Mouse (Mus musculus): ENCODE measurements around the gene Dpep3. TPM values are rescaled to one million over a fixed set of nuclear protein-coding genes. Genes with fewer than 3 reads are reported as not detected.

The Dpep3 gene
- total RNA-seq, 2 experiments from 2014 or later = not detected

GRCm38 (mm10) chr8:105975363-105975762 is 3.9 kb downstream of the Dpep3 start:
- no peak for DNase-seq

GRCm38 (mm10) chr8:105971019-105971720 is 8.1 kb downstream of the Dpep3 start:
- DNase-seq = no peak

DNA sequence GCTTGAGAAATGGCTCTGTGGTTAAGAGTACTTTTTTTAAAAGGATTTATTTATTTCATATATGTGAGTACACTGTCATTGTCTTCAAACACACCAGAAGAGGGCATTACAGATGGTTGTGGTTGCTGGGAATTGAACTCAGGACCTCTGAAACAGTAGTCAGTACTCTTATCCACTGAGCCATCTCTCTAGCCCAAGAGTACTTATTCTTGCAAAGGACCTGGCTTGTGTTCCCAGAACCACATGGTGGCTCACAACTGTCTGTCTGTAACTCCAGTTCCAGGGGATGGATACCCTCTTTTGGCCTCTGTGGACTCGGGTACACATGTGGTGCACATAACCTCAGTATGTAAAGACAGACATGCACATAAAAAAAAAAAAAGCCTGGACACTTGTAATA is 9.9 kb downstream of the Dpep3 start:
- no peak for DNase-seq

DNA sequence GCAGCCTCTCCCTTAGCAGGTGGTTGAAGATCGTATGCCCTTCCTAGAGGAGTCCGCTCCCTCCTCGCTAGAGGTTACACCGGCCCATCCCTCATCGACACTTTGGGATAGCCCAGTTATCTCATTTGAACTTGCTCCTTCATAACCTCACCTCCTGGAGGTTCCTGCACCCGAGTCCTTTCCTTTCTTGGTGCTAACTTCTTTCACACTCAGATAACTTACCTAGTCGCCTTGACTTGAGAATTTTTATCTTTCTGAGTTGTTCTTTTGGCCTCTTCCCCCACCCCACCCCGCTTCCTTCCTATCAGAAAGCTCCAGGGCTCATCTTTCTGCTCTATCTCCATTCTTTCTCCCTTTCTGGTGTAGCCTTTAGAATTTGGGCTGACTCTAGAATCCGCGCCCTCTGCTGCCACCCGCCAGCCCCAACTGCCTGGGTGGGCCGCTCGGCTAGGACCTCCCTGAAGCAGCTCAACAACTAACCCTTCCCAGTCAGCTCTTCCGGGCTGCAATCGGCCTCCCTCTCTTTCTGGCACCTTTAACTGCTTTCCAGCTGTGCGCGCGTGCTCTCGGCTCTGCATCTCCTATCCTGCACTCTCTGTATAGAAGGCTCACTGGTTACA is 12.4 kb downstream of the Dpep3 start:
- DNase-seq = peak; percentile 35

- DNase-seq = peak; percentile 90
Observed at GRCm38 (mm10) chr8:105965905-105966341, 13.3 kb downstream of the Dpep3 start, which contains the start of gene Slc12a4. Slc12a4 (minus strand) TSS chr8:105966097.

DNA sequence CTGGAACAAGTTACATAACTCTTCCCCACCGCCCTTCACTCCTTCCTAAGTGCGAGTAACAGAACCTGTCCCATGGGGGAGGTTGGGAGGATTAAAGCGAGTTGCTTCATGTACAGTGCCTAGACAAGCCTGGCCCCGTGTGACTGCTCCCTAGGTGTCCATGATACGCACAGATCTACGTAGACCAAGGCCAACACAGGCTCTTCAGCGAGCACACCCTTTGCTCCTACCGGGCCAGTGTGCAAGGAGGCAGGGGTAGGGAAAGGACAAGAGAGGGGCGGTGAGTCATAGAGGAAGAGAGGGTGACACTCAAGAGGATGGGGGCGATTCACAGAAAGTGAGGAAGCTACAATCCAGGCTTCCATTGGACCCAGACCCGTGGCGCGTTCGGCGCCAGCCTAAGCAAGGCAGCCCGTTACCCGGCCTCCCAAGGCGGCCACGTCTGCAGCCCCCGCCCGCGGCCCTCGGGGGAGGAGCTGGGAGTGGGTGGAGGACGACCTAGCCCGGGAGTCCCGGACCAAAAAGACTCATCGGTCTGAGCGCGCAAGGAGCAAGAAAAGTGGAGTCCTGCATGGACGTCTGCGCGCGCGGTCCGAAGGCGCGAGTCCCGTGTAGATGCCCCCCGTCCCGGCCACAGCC is 13.8 kb downstream of the Dpep3 start:
- peak; percentile 69 for DNase-seq

DNA sequence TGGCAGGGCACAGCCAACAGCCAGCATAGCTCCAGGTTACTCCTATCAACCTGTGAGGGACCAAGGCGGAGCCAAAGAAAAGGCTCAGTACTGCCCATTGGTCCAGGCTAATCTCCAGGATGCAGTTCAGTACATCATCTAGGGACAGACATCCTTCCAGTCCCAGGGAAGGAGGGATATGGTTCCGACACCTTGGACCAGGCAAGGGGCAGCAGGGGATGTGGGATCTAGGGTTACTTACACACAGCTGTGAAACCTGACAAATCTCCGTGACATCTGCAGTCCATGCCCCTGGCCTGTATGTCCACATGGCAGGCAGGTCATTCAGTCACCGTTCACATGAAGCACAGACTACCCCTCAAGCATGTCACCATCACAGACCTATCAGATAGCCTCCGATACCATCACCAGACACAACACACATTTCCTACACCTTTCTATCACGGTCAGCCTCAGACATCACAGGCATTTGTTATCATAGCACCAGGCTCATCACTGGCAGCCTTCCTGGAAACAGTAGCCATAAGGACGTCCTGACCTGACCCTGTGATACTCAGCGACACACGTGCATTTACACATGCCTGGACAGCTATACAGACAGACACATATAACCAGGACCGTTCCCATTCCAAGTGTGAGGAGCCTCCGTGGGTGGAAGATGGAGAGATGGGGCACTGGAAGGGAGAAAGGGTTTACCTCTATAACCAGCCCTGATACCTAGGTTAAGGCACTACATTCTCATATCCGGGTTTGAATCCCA is 14.5 kb downstream of the Dpep3 start:
- no peak for DNase-seq

DNA sequence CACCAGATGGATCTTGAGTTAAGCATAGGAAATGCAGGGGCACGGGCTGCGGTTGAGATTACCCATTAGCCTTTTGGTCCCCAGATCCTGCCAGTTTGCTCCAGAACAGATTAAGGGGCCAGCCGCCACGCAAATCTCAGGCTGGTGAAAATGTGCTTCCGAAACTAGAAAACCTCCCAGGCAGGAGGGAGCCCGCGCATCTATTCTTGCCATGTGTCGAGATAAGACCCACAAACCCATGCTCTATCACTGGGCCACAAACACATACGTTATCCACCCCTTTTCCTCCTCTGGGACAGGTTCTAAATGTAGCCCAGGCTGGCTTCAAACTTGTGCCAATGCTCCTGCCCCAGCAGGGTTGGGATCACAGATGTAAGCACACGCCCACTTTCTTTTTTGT is 17.7 kb downstream of the Dpep3 start:
- no peak for DNase-seq

DNA sequence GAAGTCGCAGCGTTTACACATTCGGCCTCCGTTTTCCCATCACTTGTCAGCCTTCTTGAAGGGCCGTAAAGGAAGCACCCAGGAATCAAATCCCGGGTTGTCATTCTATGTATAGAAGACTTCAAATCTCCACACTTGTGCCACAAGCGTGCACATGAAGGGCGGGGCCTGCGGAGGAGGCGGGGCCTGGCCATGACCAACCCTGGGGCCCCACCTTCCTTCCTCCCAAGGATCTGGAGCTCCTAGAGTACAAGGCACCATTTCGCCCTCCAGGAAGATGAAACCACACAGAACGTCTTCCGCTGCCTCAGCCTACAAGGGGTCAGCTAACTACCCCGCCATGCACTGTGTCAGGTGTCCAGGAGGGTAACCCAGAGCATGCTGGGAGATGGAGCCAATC is 18.1 kb downstream of the Dpep3 start:
- no peak for DNase-seq

DNA sequence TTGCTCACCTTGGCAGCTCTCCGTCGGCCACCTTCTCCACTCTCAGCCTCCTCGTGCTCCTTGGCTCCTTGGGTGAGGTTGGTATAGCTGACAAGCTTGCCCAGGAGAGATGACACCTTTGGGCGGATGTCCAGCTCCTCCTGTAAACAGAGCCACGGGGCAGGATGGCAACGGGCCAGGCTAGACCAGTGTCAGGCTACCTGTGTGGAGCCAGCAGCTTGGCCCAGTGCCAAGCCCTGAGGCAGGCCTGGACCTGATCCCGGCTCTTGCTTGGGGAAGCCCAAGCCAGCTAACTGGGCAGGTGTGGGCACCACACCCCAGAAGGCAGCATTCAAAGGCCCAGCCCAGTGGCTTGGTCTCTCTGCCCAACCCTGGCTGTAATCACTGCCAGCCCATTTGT is 19.9 kb downstream of the Dpep3 start:
- DNase-seq = peak; percentile 72

DNA sequence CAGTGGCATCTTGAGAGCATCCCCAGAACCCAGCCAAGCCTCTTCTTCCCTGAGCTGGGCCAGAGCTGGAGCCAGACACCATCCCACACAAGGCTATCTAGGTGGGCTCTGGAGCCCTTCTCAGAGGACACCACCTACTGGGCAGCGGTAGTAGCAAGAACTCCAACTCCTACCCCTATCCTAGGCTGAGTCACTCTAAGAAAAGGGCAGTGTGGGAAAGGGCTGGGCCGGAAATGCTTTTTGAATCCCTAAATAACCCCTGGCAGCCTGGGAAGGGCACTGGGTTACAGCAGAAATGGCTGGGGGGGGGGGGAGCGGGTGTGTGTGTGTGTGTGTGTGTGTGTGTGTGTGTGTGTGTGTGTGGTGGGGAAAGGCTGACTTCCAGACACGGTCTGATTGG is 21.4 kb downstream of the Dpep3 start:
- peak; percentile 48 for DNase-seq

DNA sequence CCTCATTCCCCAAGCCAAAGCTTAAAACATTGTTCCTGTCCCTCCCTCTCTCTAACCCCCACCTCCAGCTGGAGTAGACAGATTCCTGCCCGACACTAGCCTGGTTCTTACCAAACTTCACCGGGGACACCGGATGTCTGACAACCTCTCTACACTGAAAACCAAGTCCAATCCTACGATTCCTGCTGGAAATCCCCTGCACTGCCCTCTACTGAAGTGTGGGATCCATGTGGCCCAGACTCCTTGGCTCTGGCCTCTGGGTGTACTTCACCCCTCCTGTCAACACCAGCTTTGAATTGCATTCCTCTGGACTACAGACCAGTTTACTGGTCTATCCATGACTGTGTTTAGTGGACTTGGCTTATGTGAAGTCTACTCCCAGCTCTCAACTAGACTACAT is 22.7 kb downstream of the Dpep3 start:
- DNase-seq = no peak

GRCm38 (mm10) chr8:105951057-105951659 is 28.1 kb downstream of the Dpep3 start:
- DNase-seq = peak; percentile 59

DNA sequence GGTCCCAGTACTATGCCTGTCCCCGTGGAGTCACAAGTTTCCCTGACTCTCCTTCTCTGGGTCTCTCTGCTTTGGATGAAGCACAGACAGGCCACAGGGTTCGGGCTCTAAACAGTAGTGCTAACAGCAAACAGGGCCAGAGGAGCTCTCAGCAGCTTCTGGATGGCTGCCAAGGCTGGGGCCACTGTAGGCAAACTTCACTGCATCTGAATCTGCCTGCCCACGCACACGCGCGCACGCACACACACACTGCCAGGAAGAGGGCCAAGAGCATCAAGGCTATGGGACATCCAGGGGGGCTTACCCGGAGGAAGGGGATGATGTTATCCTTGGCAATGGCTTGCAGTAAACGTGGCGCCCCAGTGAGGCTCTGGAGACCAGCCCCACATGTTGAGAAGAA is 29.9 kb downstream of the Dpep3 start:
- DNase-seq = peak; percentile 6

DNA sequence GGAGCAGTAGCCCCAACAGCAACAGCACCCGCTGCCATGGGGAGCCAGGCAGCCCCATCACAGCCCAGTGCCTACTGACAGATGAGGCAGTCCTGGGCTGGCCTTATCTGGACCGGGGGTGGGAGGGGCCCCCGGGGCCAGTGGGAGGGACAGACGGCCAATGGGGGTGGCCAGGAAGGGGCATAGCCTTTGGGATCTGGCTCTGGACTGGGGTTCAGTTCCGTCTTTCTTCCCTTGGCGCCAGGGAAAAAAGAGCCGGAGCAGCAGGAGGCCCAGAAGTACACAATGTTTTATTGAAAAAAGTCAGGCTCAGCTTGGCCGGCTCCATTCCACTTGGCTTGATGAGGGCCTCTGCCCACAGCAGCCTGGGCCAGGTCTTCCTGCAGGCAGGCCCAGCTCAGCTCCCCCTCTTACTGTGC is 35.9 kb downstream of the Dpep3 start, which contains the start of gene Lcat:
TSS of gene Lcat (minus strand) at position 62 of the 419 bp plus-strand sequence.
- no peak for DNase-seq

GRCm38 (mm10) chr8:105942542-105942941 is 36.7 kb downstream of the Dpep3 start:
- DNase-seq = no peak

DNA sequence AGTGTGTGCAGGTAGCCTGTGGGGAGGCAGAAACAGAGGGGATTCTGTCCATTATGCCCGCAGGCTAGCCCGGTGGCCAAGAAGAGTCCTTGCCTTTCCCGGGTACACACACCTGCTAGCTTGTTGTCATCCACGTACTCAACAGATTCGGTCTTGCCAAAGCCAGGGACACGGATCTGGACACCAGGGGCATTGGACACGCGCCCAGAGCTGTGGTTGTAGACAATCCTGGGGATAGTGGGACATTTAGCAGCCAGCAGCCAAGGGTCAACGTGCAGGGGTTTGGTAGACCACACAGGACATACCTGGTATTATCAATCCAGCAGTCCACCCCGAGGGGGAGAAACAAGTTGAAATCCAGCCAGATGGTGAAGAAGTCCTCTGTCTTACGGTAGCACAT is 37.2 kb downstream of the Dpep3 start:
- no peak for DNase-seq

DNA sequence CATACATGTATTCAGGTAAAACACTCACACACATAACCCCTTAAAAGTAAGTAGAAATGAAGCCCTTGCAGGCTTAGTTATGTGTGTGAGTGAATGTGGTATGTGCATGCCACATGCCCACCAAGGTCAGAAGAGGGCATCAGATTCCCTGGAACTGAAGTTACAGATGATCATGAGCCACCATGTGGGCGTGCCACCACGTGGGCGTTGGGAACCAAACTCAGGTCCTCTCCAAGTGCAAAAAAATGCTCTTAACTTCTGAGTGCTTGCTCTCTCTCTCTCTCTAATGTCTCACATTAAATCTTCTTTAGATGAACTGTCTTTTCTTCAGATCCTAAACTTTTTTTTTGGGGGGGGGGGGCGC is 40.9 kb downstream of the Dpep3 start, which contains the start of gene Psmb10:
TSS of gene Psmb10 (minus strand) at position 139 of the 364 bp plus-strand sequence.
- no peak for DNase-seq

GRCm38 (mm10) chr8:105937496-105938305 is 41.5 kb downstream of the Dpep3 start:
- DNase-seq = peak; percentile 45

DNA sequence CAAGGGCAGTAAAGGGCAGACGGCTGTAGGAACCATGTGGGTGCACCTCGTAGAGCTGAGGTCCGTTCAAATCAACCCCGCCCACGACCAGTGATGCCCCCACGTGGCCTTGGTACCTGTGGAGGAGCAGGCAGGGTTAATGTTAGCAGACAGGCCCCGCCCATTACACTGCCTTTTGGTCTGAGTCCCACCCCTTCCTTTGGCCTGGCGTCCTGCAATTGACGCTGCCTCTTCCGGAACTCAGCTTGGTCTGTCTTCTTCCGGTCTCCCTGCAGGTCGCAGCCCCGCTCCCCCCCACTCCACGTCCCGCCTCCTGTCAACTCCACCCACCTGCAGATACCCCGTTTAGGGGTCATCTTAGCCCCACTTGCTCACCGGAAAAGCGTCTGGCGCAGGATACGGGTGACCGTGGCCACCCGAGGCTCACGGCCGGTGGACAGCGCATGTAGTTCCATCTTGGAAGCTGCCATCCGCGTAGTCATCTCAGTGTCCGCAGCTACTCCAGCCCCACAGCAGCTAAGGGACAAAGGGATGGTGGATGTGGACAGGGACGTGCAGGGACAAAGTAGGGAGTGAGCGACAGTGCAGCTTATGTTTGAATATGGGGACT is 42.3 kb downstream of the Dpep3 start:
- DNase-seq = peak; percentile 90

All from gastrocnemius, postnatal 25 days (tissue).